Mouse (Mus musculus) heart, adult 10 weeks (tissue): ENCODE measurements around the gene Olfr690. TPM values are rescaled to one million over a fixed set of nuclear protein-coding genes. Genes with fewer than 3 reads are reported as not detected.

Source experiments
- polyA plus RNA-seq: library from polyadenylated mRNA; stranded (reverse); fragments of 350-450 nt; fragmentation: Illumina TruSeq; extraction: RNeasy Lipid Tissue Mini Kit (QIAGEN cat#74804); gene quantifications from one replicate; pipeline ENCODE4 v1.2.3, GENCODE M21; 2014; ENCODE audit warnings: low read depth, low replicate concordance

Gene Olfr690
- polyA plus RNA-seq = not detected

DNA sequence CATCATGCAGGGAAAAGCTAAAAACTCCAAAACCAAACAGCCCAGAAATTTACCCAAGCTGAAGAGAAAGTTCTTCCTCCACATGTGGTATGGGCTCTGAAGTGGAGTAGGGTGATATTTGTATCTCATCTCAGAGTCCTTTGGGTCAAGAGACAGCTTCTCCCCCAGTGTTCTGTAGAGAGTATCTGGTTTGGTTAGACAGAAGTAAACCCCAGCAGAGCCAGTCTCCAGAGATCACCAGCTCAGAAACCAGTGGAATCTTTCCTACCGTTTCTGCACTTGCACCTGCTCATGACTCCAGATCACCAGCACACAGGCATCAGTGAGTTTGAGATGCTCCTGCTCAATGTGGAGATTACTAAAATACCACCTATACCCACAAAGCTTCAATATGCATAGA lies at the start of gene Olfr690:
Olfr690 (minus strand) TSS at position 101 of the 400 bp plus-strand sequence.

DNA sequence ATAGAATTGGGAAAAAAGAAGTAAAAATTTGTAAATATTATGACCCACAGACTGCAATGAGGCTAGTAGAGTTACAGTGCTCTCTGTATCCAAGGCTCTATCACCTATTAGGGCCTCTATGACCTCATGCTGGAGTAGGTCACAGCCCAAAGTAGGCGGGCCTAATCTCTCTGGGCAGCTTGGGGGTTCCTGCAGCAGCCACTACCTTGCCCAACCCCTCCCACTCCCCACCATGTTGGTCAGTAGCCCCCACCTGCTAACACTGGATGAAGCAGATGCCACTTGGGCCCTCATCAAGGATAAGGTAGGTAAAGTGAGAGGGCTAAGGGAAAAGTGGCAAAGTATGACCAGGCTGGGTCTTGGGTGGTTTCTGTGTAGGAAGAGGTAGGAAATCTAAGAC lies 41.0 kb upstream of the Olfr690 start, which contains the start of gene Gm5901:
Gm5901 (plus strand) TSS at position 173 of the 400 bp plus-strand sequence.

DNA sequence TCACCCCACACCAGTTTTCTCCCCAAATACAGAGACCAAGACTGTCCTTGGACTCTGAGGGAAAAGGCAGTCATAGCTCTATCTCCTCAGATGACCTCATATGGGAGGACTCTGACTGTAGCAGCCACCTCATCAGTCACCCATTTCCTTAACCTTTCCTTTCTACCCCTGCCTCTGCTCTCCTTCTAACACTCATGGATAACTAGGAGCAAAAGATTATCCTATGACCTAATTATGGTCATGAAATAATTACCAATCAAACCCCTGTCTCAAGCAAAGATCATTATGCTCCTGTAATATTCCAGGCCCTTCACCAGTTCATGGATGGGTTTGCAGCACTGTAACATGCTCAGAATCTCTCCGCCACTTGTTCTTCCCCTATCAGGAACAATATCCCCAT lies 34.0 kb upstream of the Olfr690 start, which contains the start of gene Olfr692:
Olfr692 (plus strand) TSS at position 301 of the 400 bp plus-strand sequence.

DNA sequence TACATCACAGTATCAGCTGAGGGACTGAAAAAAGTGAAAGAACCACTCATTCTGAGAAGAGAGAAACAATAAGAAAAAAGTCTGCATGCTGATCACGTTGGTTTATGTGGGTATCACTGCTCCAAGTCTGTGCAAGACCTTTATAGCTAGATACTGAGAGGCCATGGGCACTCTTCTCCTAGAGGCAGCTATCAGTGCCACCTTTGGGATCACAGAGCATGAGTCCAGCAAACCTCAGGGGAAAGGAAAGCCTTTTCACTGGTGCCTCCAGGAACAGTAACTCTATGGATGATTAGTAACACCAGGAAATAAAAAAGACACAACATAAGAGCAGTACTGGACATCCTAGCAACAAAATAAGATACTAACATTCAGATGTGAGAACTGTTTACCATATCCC lies 8.3 kb upstream of the Olfr690 start, which contains the start of gene Olfr691:
Olfr691 (minus strand) TSS at position 101 of the 400 bp plus-strand sequence.

DNA sequence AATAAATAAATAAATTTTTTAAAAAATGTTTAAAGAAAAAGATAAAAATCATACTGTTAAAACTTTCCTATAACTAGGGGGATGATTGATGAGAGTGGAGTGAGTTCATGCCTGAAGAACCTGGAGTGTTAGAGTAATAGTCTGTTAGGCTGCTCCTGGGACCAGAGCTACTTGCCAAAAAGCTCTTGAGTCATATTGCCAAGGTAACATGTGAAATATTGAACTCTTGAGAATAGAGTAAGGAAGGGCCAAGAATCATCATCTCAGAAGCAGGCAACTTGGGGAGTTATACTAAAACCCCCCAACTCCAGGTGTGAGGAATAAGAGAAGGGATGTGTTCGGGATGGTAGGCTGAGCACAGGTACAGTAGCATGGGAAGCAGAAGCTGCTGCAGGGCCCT lies 23.0 kb downstream of the Olfr690 start, which contains the start of gene Olfr689:
Olfr689 (plus strand) TSS at position 301 of the 400 bp plus-strand sequence.

DNA sequence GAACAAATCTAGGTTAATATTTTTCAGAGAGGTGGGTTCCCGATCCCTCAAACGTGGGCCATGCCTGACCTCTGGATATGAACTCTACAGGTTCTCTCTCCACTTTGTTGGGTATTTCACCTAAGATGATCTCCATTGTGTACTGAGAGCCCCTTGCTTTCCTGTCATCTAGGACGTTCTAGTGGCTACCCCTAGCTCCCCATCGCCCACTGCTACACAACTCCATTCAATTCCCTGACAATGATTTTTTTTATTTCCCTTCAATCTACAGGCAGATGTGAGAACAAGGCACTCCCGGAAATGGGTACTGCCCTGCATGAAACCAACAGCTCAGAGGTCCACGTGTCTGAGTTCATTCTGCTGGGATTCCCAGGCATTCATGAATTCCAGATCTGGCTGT lies 46.1 kb downstream of the Olfr690 start, which contains the start of gene Olfr688:
Olfr688 (plus strand) TSS at position 301 of the 400 bp plus-strand sequence.

Other genes starting within 250 kb of the Olfr690 start
- gene Olfr680-ps1, start 241.3 kb downstream of the Olfr690 start, polyA plus RNA-seq = not detected
- not detected for gene Olfr681, start 217.3 kb downstream of the Olfr690 start, polyA plus RNA-seq
- not detected for gene Olfr683, start 187.1 kb downstream of the Olfr690 start, polyA plus RNA-seq
- gene Olfr684, start 170.5 kb downstream of the Olfr690 start, polyA plus RNA-seq = not detected
- not detected for gene Olfr685, start 148.1 kb downstream of the Olfr690 start, polyA plus RNA-seq
- gene Olfr686, start 126.6 kb downstream of the Olfr690 start, polyA plus RNA-seq = not detected
- not detected for gene Olfr688, start 46.0 kb downstream of the Olfr690 start, polyA plus RNA-seq
- not detected for gene Olfr689, start 22.9 kb downstream of the Olfr690 start, polyA plus RNA-seq
- not detected for gene Olfr691, start 8.2 kb upstream of the Olfr690 start, polyA plus RNA-seq
- not detected for gene Olfr692, start 34.1 kb upstream of the Olfr690 start, polyA plus RNA-seq
- not detected for gene Gm5901, start 40.9 kb upstream of the Olfr690 start, polyA plus RNA-seq
- 20.8 TPM for gene Fam160a2, start 66.0 kb upstream of the Olfr690 start, polyA plus RNA-seq
- not detected for gene Cnga4, start 70.5 kb upstream of the Olfr690 start, polyA plus RNA-seq
- not detected for gene Cckbr, start 91.6 kb upstream of the Olfr690 start, polyA plus RNA-seq
- gene Cavin3, start 148.2 kb upstream of the Olfr690 start, polyA plus RNA-seq = 22.7 TPM
- 166 TPM for gene Smpd1, start 220.3 kb upstream of the Olfr690 start, polyA plus RNA-seq
- gene Apbb1, start 247.5 kb upstream of the Olfr690 start, polyA plus RNA-seq = 185 TPM